Mouse (Mus musculus) intestine, embryonic 16.5 days (tissue): ENCODE measurements at regions not wholly inside any gene's neighbourhood (a gene's known extent, or its start where the extent isn't known, plus 50 kb on each side); places are given as distances from the start of the nearest gene placed in this dataset.

Experiments
- ATAC-seq: fragments of 200-750 bp; cut with Nextera tagmentation; 2 replicates; pipeline ENCODE4 v1.8.0; 2017; ENCODE audit warnings: moderate TSS enrichment, moderate library complexity
- H3K27ac ChIP-seq: fragments of 300-500 bp; sonication (generic); 2 replicates; pipeline ENCODE4 v1.5.1; 2014; ENCODE audit warnings: mild to moderate bottlenecking, low read length
- H3K27me3 ChIP-seq: fragments of 300-500 bp; sonication (generic); replicated peaks from 2 replicates; pipeline ENCODE4 v1.6.1; 2014; ENCODE audit warnings: low read length, control low read depth, mixed read lengths; ENCODE audit not compliant: control insufficient read depth, insufficient read depth
- H3K36me3 ChIP-seq: fragments of 300-500 bp; sonication (generic); 2 replicates; pipeline ENCODE4 v1.6.1; 2014; ENCODE audit warnings: low read length, control low read depth; ENCODE audit not compliant: control insufficient read depth, insufficient read depth
- H3K4me1 ChIP-seq: fragments of 300-500 bp; sonication (generic); 2 replicates; pipeline ENCODE4 v1.6.1; 2014; ENCODE audit warnings: low read length, control low read depth, mixed read lengths; ENCODE audit not compliant: control insufficient read depth, insufficient read depth
- H3K4me2 ChIP-seq: fragments of 300-500 bp; sonication (generic); 2 replicates; pipeline ENCODE4 v1.6.1; 2014; ENCODE audit warnings: low read depth, low read length, control low read depth
- H3K4me3 ChIP-seq: fragments of 300-500 bp; sonication (generic); 2 replicates; pipeline ENCODE4 v1.5.1; 2014; ENCODE audit warnings: mild to moderate bottlenecking, low read length
- H3K9ac ChIP-seq: fragments of 300-500 bp; sonication (generic); 2 replicates; pipeline ENCODE4 v1.6.1; 2014; ENCODE audit warnings: low read depth, low read length
- H3K9me3 ChIP-seq: fragments of 300-500 bp; sonication (generic); 2 replicates; pipeline ENCODE4 v1.6.1; 2016; ENCODE audit warnings: low read length, control low read depth; ENCODE audit not compliant: control insufficient read depth
- WGBS: fragments of 180-500 bp; shearing (Covaris S2); extraction: QIAGEN DNeasy Blood & Tissue Kit; methylation state at CpG from one replicate; pipeline ENCODE4 v1.1.7; 2014; 5-methylcytosine and 5-hydroxymethylcytosine counted together

GRCm38 (mm10) chr4:131416209-131416608 lies 421.9 kb downstream of the Ptpru start:
- 41% methylated on average over 3 of the region's 3 CpGs for WGBS
- H3K4me3 ChIP-seq = no peak overlapping the region
- no peaks in the 10 kb centered on the region for H3K9me3 ChIP-seq
- H3K27me3 ChIP-seq = no peaks in the 10 kb centered on the region
- H3K4me1 ChIP-seq = no peaks in the 10 kb centered on the region
- no peak overlapping the region for H3K27ac ChIP-seq
- no peaks in the 10 kb centered on the region for H3K36me3 ChIP-seq
- H3K9ac ChIP-seq = no peak overlapping the region
- no peak overlapping the region for H3K4me2 ChIP-seq
- no peak for ATAC-seq

GRCm38 (mm10) chr4:131417159-131417748 lies 420.8 kb downstream of the Ptpru start:
- no peaks in the 10 kb centered on the region for H3K27me3 ChIP-seq
- no peak overlapping the region for H3K27ac ChIP-seq
- no peak overlapping the region for H3K4me3 ChIP-seq
- no peak overlapping the region for H3K4me2 ChIP-seq
- ATAC-seq = no peak
- H3K4me1 ChIP-seq = no peaks in the 10 kb centered on the region
- no peak overlapping the region for H3K9ac ChIP-seq
- no peaks in the 10 kb centered on the region for H3K9me3 ChIP-seq
- 80% methylated on average over 14 of the region's 14 CpGs for WGBS
- H3K36me3 ChIP-seq = no peaks in the 10 kb centered on the region

- no peak for ATAC-seq
- H3K9me3 ChIP-seq = no peaks in the 10 kb centered on the region
Measured at GRCm38 (mm10) chr4:131425311-131425710, 412.8 kb downstream of the Ptpru start.

GRCm38 (mm10) chr4:131427871-131428270 lies 410.2 kb downstream of the Ptpru start:
- Histone ChIP-seq H3K27ac (no peak overlapping the region), H3K9ac (no peak overlapping the region), H3K9me3 (no peaks in the 10 kb centered on the region), H3K4me1 (no peaks in the 10 kb centered on the region), H3K4me2 (no peak overlapping the region), H3K36me3 (no peaks in the 10 kb centered on the region), H3K4me3 (no peak overlapping the region), H3K27me3 (no peaks in the 10 kb centered on the region)
- ATAC-seq = no peak
- 91% methylated on average over 7 of the region's 7 CpGs for WGBS

More at GRCm38 (mm10) chr4:131425311-131425710, 412.8 kb downstream of the Ptpru start:
- Histone ChIP-seq H3K4me1 (no peaks in the 10 kb centered on the region), H3K4me2 (no peak overlapping the region), H3K27me3 (no peaks in the 10 kb centered on the region), H3K4me3 (no peak overlapping the region), H3K9ac (no peak overlapping the region), H3K27ac (no peak overlapping the region), H3K36me3 (no peaks in the 10 kb centered on the region)
- WGBS = 57% methylated on average over 11 of the region's 11 CpGs

GRCm38 (mm10) chr4:131429356-131429755 lies 408.7 kb downstream of the Ptpru start:
- H3K9ac ChIP-seq = no peak overlapping the region
- no peaks in the 10 kb centered on the region for H3K27me3 ChIP-seq
- H3K4me1 ChIP-seq = no peaks in the 10 kb centered on the region
- H3K4me3 ChIP-seq = no peak overlapping the region
- 59% methylated on average over 11 of the region's 11 CpGs for WGBS
- H3K9me3 ChIP-seq = no peaks in the 10 kb centered on the region
- H3K27ac ChIP-seq = no peak overlapping the region
- H3K4me2 ChIP-seq = no peak overlapping the region
- ATAC-seq = no peak
- no peaks in the 10 kb centered on the region for H3K36me3 ChIP-seq

- no peak for ATAC-seq
- no peak overlapping the region for H3K9ac ChIP-seq
- no peak overlapping the region for H3K27ac ChIP-seq
- no peaks in the 10 kb centered on the region for H3K27me3 ChIP-seq
- H3K4me3 ChIP-seq = no peak overlapping the region
- H3K4me1 ChIP-seq = no peaks in the 10 kb centered on the region
- no peaks in the 10 kb centered on the region for H3K9me3 ChIP-seq
- H3K36me3 ChIP-seq = no peaks in the 10 kb centered on the region
- H3K4me2 ChIP-seq = no peak overlapping the region
- WGBS = 70% methylated on average over 1 of the region's 1 CpGs
Measured at GRCm38 (mm10) chr4:131430420-131430819, 407.7 kb downstream of the Ptpru start.

GRCm38 (mm10) chr4:131431188-131431587 lies 406.9 kb downstream of the Ptpru start:
- Histone ChIP-seq H3K36me3 (no peaks in the 10 kb centered on the region), H3K9ac (no peak overlapping the region), H3K4me3 (no peak overlapping the region), H3K27me3 (no peaks in the 10 kb centered on the region), H3K9me3 (no peaks in the 10 kb centered on the region), H3K4me2 (no peak overlapping the region), H3K4me1 (no peaks in the 10 kb centered on the region), H3K27ac (no peak overlapping the region)
- 7% methylated on average over 5 of the region's 5 CpGs for WGBS
- ATAC-seq = no peak

- WGBS = 48% methylated on average over 13 of the region's 13 CpGs
- H3K9me3 ChIP-seq = no peaks in the 10 kb centered on the region
Measured at GRCm38 (mm10) chr4:131432591-131433177, 405.4 kb downstream of the Ptpru start.

GRCm38 (mm10) chr4:131435222-131435621 lies 402.9 kb downstream of the Ptpru start:
- Histone ChIP-seq H3K4me3 (no peak overlapping the region), H3K9me3 (no peaks in the 10 kb centered on the region), H3K4me2 (no peak overlapping the region), H3K36me3 (no peaks in the 10 kb centered on the region), H3K9ac (no peak overlapping the region), H3K27ac (no peak overlapping the region), H3K27me3 (no peaks in the 10 kb centered on the region), H3K4me1 (no peaks in the 10 kb centered on the region)
- 85% methylated on average over 12 of the region's 12 CpGs for WGBS
- ATAC-seq = no peak

More at GRCm38 (mm10) chr4:131432591-131433177, 405.4 kb downstream of the Ptpru start:
- Histone ChIP-seq H3K4me1 (no peaks in the 10 kb centered on the region), H3K4me3 (no peak overlapping the region), H3K9ac (no peak overlapping the region), H3K4me2 (no peak overlapping the region), H3K27ac (no peak overlapping the region), H3K36me3 (no peaks in the 10 kb centered on the region), H3K27me3 (no peaks in the 10 kb centered on the region)
- ATAC-seq = no peak

GRCm38 (mm10) chr4:131438403-131438802 lies 399.7 kb downstream of the Ptpru start:
- Histone ChIP-seq H3K4me3 (no peak overlapping the region), H3K36me3 (no peaks in the 10 kb centered on the region), H3K27ac (no peak overlapping the region), H3K9me3 (no peaks in the 10 kb centered on the region), H3K4me2 (no peak overlapping the region), H3K4me1 (no peaks in the 10 kb centered on the region), H3K9ac (no peak overlapping the region), H3K27me3 (no peaks in the 10 kb centered on the region)
- ATAC-seq = no peak
- 81% methylated on average over 2 of the region's 2 CpGs for WGBS
